In the genomic region with DNA sequence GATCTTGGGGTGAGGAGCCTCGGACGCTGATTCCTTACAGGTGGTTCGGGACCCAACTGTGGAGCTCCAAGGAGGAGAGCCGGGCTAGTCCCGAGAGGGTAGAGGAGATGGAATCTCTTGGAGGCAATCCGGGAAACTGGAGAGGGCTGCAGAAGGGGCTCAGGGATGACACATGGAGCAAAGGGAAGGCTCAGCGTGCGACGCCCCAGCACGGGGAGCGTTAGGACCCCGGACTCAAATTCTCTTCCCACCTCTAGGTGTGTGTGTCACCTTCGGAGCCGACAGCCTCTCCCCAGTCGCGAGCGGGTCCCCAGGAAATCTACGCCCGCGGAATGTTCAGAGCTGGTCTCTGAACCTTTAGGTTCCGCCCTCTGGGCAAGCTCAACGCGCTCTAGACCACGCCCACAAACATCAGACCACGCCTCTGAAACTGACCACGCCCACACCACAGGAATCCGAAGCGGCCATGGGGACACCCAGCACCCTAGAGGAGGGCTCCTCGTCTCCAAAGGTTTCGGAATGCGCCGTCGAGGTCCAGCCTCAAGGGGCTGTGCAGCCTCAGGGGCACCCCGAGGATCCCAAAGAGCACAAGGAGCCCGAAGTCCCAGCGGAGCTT, we compare ENCODE assay signal across 8 mouse cellular contexts. TPM values are rescaled to one million over a fixed set of nuclear protein-coding genes. Genes with fewer than 3 reads are reported as not detected.
DNase-seq lines count a peak whose midpoint lies in the region; ATAC-seq lines count a peak whose summit lies in the region.

No protein-coding gene starts in this region.

- no peaks in the 10 kb centered on the region for H3K9me3 ChIP-seq in liver, embryonic 11.5 days (ENCODE audit: control insufficient read depth, low read length)

- peak; percentile 83 for DNase-seq in Muller cell, postnatal 12 days (ENCODE audit: inconsistent ontology term)
- DNase-seq in gastrocnemius, postnatal 25 days, result peak; percentile 84
- DNase-seq in liver, embryonic 11.5 days (ENCODE audit: low spot score), result peak; percentile 90
- peak; percentile 86 to 95 for DNase-seq in monocyte, adult 2 months (ENCODE audit: low read depth in 1 of 2, low spot score in 2 of 2)
- DNase-seq in splenic B cell, adult 2 months (ENCODE audit: low read depth, low spot score), result peak; percentile 96
- no peak for DNase-seq in MN1 (ENCODE audit: low spot score)

- peak overlapping the region; percentile 66 for H3K9ac ChIP-seq in liver, embryonic 11.5 days (ENCODE audit: low read depth, low read length)

- H3K4me3 ChIP-seq in liver, embryonic 11.5 days (ENCODE audit: low read depth, low read length), result peak overlapping the region; percentile 55

- H3K4me1 ChIP-seq in liver, embryonic 11.5 days (replicated peaks; ENCODE audit: control insufficient read depth, insufficient read depth, low read length), result peaks cover 14% of the 10 kb centered on the region

- H3K4me2 ChIP-seq in liver, embryonic 11.5 days, result peak overlapping the region; percentile 97

- peak; percentile 75 for ATAC-seq in common myeloid progenitor, adult 5-6 weeks (replicated peaks; ENCODE audit: low read depth, poor library complexity, severe bottlenecking)
- peak; percentile 81 for ATAC-seq in inflammation-experienced regulatory T-cells, adult 6 months
- ATAC-seq in liver, embryonic 11.5 days (replicated peaks; ENCODE audit: low FRiP score), result peak; percentile 80

- H3K36me3 ChIP-seq in liver, embryonic 11.5 days (ENCODE audit: control insufficient read depth, insufficient read depth, low read length), result no peaks in the 10 kb centered on the region
- peaks cover 2% of the 10 kb centered on the region; the same call in 1 of the 2 replicates for H3K36me3 ChIP-seq in splenic B cell, adult 2 months (ENCODE audit: control insufficient read depth, insufficient read depth, low read length, poor library complexity, severe bottlenecking)

- 0 out of 2 replicates have a peak overlapping the region, but pooled peaks have one; percentile 25 for H3K27ac ChIP-seq in liver, embryonic 11.5 days (ENCODE audit: low read depth, low read length)

- under 1% methylated on average over 36 of the region's 36 CpGs for WGBS in liver, embryonic 11.5 days

- peaks cover 22% of the 10 kb centered on the region for H3K27me3 ChIP-seq in liver, embryonic 11.5 days (replicated peaks; ENCODE audit: control insufficient read depth, insufficient read depth, low read length)
- H3K27me3 ChIP-seq in splenic B cell, adult 2 months (ENCODE audit: control insufficient read depth, insufficient read depth, low read length, poor library complexity, severe bottlenecking), result no peaks in the 10 kb centered on the region

RNA-seq across cellular contexts. Expression of a gene that starts 0.4 kb away (rescaled TPM):
- total RNA-seq in common myeloid progenitor, adult 5-6 weeks (2017), result 9.6 and 14.7 TPM in 2 replicates
- total RNA-seq in gastrocnemius, postnatal 25 days (2021), result under 1 TPM; 0.59 to 0.70 TPM
- 1 to 10 TPM in 1 of 3 experiments, under 1 TPM in 2; 0.22 to 1.2 (median 0.31) TPM for polyA plus RNA-seq in inflammation-experienced regulatory T-cells, adult 6 months (2017; shearing (Covaris generic))
- 0.13 and 0.14 TPM in 2 replicates for polyA plus RNA-seq in liver, embryonic 11.5 days (2014; fragmentation: Nextera tagmentation; extraction: Ambion mirVana)

RNA-seq across cellular contexts. Expression of a gene that starts 23.5 kb away (rescaled TPM):
- total RNA-seq in common myeloid progenitor, adult 5-6 weeks (2017), result not detected in 2 replicates
- under 1 TPM in 1 of 2 experiments, not detected in 1; 0.13 TPM for total RNA-seq in gastrocnemius, postnatal 25 days (2021)
- polyA plus RNA-seq in inflammation-experienced regulatory T-cells, adult 6 months (2017; shearing (Covaris generic)), result under 1 TPM in 2 of 3 experiments, not detected in 1; 0.13 to 0.20 TPM
- 0.65 and 0.82 TPM in 2 replicates for polyA plus RNA-seq in liver, embryonic 11.5 days (2014; fragmentation: Nextera tagmentation; extraction: Ambion mirVana)

RNA-seq across cellular contexts. Expression of a gene that starts 23.6 kb away (rescaled TPM):
- total RNA-seq in common myeloid progenitor, adult 5-6 weeks (2017), result 13.2 and 14.6 TPM in 2 replicates
- total RNA-seq in gastrocnemius, postnatal 25 days (2021), result 10 to 100 TPM; 21.6 to 25.9 TPM
- 10 to 100 TPM; 13.1 to 17.7 (median 17.6) TPM for polyA plus RNA-seq in inflammation-experienced regulatory T-cells, adult 6 months (2017; shearing (Covaris generic))
- 20.7 and 21.9 TPM in 2 replicates for polyA plus RNA-seq in liver, embryonic 11.5 days (2014; fragmentation: Nextera tagmentation; extraction: Ambion mirVana)

RNA-seq across cellular contexts. Expression of a gene that starts 25.4 kb away (rescaled TPM):
- not detected in 2 replicates for total RNA-seq in common myeloid progenitor, adult 5-6 weeks (2017)
- total RNA-seq in gastrocnemius, postnatal 25 days (2021), result not detected
- not detected for polyA plus RNA-seq in inflammation-experienced regulatory T-cells, adult 6 months (2017; shearing (Covaris generic))
- polyA plus RNA-seq in liver, embryonic 11.5 days (2014; fragmentation: Nextera tagmentation; extraction: Ambion mirVana), result 0.10 TPM in 1 of 2 replicates, not detected in the other
